Mouse (Mus musculus) telencephalon, adult 2 months (tissue): Measurements from ENCODE around the gene Psmd9.

Experiments used
- DNase-seq: peaks from one replicate; pipeline ENCODE4 v3.0.0-alpha.2; 2011; ENCODE audit warnings: low read depth, low spot score

Psmd9 gene

DNA sequence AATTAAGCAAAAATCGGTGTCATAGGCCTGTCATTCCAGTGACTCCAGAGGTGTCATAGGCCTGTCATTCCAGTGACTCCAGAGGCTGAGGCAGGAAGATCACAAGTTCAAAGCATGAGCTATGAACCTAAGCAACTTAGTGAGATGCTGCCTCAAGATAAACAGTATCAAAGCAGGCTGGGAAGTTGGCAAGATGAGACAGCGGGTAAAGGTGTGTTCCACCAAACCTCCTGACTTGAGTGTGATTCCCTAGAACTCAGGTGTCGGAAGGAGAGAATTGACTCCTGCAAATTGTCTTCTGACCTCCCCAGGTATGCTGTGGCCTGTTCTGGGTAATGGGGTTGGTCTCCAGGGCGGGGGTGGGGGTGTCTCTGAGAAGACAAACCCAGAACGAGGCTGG is at the start of gene Psmd9:
TSS of gene Psmd9 (plus strand) at position 130 of the 400 bp plus-strand sequence.
- no peak for DNase-seq

- no peak for DNase-seq
Measured at GRCm38 (mm10) chr5:123120624-123121215, 48.5 kb upstream of the Psmd9 start.

- no peak for DNase-seq
Measured at GRCm38 (mm10) chr5:123122181-123122580, 47.0 kb upstream of the Psmd9 start.

- DNase-seq = no peak
Measured at GRCm38 (mm10) chr5:123125105-123125504, 44.1 kb upstream of the Psmd9 start.

- DNase-seq = no peak
Measured at GRCm38 (mm10) chr5:123125638-123126406, 43.4 kb upstream of the Psmd9 start.

- no peak for DNase-seq
Measured at GRCm38 (mm10) chr5:123127031-123127430, 42.2 kb upstream of the Psmd9 start.

- DNase-seq = no peak
Measured at GRCm38 (mm10) chr5:123128426-123129169, 40.6 kb upstream of the Psmd9 start.

DNA sequence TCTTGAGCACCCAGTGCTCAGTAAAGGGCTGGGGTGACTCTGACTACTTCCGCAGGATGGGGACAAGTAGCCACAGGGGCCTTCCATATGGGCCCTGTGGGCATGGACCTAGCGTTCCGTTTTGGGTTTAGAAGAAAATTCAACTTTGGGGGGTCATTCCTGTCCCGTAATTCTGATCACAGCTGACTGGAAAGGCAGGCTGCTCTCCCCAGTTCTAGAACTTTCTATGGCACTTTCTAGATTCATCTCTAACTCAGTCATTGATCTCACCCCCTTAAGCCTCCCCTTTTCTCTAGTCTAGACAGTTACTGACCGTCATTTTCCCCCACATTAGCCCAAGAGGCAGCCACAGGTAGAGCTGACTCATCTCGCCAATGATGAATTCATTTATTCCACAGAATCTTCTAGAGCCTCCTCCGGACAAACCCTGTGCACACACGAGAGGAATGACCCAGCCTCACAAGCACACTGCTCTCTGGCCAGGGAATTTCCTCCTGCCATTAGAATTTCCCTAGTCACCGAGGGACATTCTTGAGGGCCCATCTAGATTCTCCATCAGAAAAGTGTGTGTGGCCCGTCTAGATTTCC is 39.9 kb upstream of the Psmd9 start:
- no peak for DNase-seq

DNA sequence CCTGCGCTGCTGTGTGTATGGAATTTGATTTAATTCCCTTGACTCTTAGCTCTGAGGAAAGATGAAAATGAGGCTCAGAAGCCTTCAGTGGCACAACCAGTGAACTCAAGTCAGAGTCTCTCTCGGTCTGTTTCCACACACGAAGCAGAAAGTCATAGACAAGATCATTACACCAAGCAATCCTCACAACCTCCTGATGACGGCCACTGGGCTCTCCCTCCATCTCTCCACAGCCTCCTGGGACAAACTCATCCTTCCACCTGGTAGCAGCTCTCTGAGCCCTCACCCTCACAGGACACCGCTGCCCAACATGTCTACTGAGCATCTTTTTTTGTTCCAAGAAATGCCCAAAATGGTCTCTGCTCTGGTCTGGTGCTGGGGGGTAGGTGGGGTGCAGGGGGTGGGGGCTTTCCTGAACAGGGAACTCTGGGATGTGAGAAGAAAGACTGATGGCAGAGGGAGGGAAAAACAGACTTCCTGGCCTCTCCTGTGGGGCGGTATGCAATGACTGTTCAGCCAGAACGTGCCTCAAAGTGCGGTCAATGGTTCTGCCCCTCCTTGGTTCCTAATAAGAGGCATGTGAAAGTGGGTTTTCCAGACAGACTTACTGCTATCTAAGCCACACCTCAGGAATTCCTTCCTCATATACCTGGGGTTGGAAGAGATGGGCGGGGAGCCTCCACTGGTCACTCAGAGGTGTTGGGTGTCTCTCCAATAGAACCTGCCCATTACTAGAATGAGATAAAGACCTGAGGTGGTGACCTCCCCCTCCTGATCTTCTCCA is 39.0 kb upstream of the Psmd9 start:
- DNase-seq = no peak

DNA sequence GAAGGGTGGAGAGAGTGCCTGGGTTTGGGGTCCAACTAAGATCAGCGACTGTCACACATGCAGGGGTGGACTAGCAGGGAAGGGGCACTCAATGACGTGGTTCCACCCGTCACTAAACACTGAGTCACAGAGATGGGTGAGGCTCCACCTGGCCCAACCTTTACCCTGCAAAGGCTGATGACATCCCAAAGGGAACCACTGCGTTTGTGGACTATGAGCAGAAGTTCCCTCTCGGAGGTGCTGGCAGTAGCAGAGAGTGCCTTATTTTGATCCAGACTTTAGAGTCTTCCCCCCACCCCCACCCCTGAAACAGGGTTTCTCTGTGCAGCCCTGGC is 38.4 kb upstream of the Psmd9 start:
- DNase-seq = no peak

- no peak for DNase-seq
Measured at GRCm38 (mm10) chr5:123132308-123133071, 36.7 kb upstream of the Psmd9 start, which contains the start of gene Rhof. Gene Rhof (minus strand): TSS chr5:123132692.

DNA sequence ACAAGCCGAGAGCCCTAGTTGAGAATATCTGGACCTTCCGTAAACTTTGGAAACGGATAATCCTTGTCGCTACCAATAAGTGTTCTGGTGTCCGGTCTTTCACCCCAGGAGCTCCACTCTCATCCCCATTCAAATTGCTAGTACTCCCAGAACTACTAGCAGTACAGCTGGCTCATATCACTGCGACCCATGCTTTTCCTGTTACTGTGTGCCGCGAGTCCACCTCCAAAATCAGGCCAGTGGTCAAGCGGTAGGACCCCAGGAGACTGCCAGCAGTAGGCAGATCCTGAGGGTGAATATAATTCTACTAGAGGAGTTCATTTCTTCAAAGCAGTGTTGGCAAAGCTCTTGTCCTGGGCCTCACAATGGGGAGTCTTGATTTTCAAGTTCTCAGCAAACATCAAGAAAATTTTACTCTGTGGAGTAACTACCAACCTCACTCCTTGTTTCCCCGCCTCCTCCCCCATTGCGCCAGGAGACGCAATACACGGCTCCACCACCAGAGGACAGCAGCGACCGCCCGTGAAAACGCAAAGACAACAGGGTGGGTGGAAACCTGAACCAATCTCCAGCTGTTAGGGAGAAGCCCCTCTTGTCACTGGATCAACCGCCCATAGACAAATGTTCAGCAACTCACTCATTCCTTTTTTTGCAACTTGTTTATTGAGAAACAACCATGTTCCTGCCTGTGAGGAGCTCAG is 36.0 kb upstream of the Psmd9 start:
- no peak for DNase-seq

- no peak for DNase-seq
Measured at GRCm38 (mm10) chr5:123133784-123134143, 35.4 kb upstream of the Psmd9 start.

- no peak for DNase-seq
Measured at GRCm38 (mm10) chr5:123134186-123134874, 34.9 kb upstream of the Psmd9 start.

DNA sequence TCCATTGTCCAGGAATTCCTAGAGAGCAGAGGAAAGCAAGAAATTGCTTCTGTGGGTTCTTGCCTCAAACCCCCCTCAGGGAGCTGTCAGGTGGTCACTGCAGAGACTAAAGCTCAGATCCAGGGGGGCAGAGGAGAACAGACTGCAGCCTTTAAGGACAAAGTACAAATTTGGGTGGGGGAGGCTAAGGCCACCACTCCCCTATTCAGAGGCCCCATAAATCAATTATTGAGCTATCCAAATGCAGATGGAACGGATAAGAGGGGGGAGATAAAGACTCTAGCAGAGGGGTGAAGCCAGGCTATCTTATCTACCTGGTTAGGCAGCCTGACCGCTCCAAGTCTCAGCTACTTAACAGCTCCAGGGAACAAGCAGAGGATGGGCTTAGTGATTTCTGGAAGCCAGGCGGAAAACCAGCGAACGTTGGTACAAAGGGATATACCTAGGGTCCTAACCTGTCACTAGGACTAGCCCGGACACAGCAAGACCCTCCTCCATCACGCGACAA is 34.3 kb upstream of the Psmd9 start:
- DNase-seq = no peak

- DNase-seq = no peak
Measured at GRCm38 (mm10) chr5:123135471-123136360, 33.5 kb upstream of the Psmd9 start.

- no peak for DNase-seq
Measured at GRCm38 (mm10) chr5:123136361-123137043, 32.7 kb upstream of the Psmd9 start.
